9 mouse cellular contexts compared by ENCODE assay signal in the genomic region with DNA sequence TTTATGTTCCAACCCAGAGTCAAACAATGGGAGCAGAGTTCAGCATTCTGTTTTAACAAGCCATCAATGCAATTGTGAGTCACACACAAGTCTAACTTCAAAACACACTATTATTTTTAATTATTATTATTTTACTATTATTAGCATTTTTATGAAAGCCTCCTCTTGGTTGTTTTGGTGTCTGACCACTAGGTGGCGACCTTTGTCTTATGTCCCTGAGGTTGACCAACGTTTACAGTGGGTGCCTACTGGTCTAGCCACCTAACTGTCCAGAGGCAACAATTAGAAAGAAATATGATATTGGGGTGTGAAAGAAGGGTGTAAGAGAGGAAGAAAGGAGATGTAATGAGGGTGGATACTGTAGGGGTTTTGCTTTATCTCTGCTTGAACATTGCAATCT.
DNase-seq lines count a peak whose midpoint lies in the region; ATAC-seq and TF ChIP-seq lines count a peak whose summit lies in the region.
"Had no signal": no experiment of that assay in that cellular context is flagged by ENCODE, and none has a peak within 500 bp of the region (broad histone marks: within the 10 kb centered on the region; RNA-seq: fewer than 3 reads in every experiment).

No protein-coding gene starts in this region.

- peak; percentile 64 for TF ChIP-seq CTCF in gastrocnemius, adult 2 months (IDR thresholded peaks at IDR 0.05)
- TF ChIP-seq CTCF in midbrain, postnatal 0 days (IDR thresholded peaks at IDR 0.05), result peak; percentile 34; the same call in 1 of the 2 replicates

- H3K4me2 ChIP-seq in midbrain, postnatal 0 days (ENCODE audit: low read depth, low read length, poor library complexity, severe bottlenecking), result no peak overlapping the region
- H3K4me2 ChIP-seq in midbrain, embryonic 13.5 days (replicated peaks), result no peak overlapping the region
- no peak overlapping the region for H3K4me2 ChIP-seq in forebrain, embryonic 11.5 days (ENCODE audit: low read depth, low read length, severe bottlenecking)
- H3K4me2 ChIP-seq: heart, embryonic 13.5 days had no signal

- H3K9ac ChIP-seq in midbrain, postnatal 0 days (replicated peaks; ENCODE audit: low read length, poor library complexity, severe bottlenecking), result no peak overlapping the region
- H3K9ac ChIP-seq in midbrain, embryonic 13.5 days (replicated peaks), result no peak overlapping the region
- H3K9ac ChIP-seq in forebrain, embryonic 11.5 days (ENCODE audit: low read length), result no peak overlapping the region
- H3K9ac ChIP-seq: heart, embryonic 13.5 days had no signal

- H3K27ac ChIP-seq in gastrocnemius, adult 2 months, result no peak overlapping the region
- H3K27ac ChIP-seq in midbrain, postnatal 0 days (ENCODE audit: low read depth, low read length), result no peak overlapping the region
- H3K27ac ChIP-seq in midbrain, embryonic 13.5 days, result no peak overlapping the region
- no peak overlapping the region for H3K27ac ChIP-seq in forebrain, embryonic 11.5 days (ENCODE audit: low read depth, low read length)
- H3K27ac ChIP-seq: heart, embryonic 13.5 days had no signal

- DNase-seq in gastrocnemius, adult 2 months, result peak; percentile 16
- no peak for DNase-seq in gastrocnemius, postnatal 25 days
- no peak for DNase-seq in midbrain, postnatal 0 days (ENCODE audit: low spot score)
- peak; percentile 3 for DNase-seq in c-Kit-positive CD71-positive TER-119-positive erythroid progenitor cells, embryonic 14.5 days (ENCODE audit: low spot score)
- DNase-seq in mesoderm, embryonic 11.5 days (ENCODE audit: low read depth, low spot score), result peak; percentile 31
- DNase-seq in spleen, adult 12 weeks (ENCODE audit: low spot score), result no peak
- DNase-seq in forebrain, embryonic 11.5 days (ENCODE audit: low spot score), result no peak

- WGBS in midbrain, postnatal 0 days, result 8% methylated on average over 2 of the region's 2 CpGs
- WGBS in midbrain, embryonic 13.5 days, result 5% methylated on average over 2 of the region's 2 CpGs
- WGBS in forebrain, embryonic 11.5 days, result 7% methylated on average over 2 of the region's 2 CpGs

- ATAC-seq in midbrain, postnatal 0 days (ENCODE audit: low FRiP score), result no peak
- ATAC-seq in midbrain, embryonic 13.5 days, result no peak
- ATAC-seq in forebrain, embryonic 11.5 days (replicated peaks; ENCODE audit: low FRiP score), result no peak

- intact Hi-C loops in gastrocnemius, adult 2 months (cut with DNase I), result no loop called here

- H3K27me3 ChIP-seq in midbrain, postnatal 0 days (ENCODE audit: insufficient read depth, low read length), result no peaks in the 10 kb centered on the region
- H3K27me3 ChIP-seq in midbrain, embryonic 13.5 days, result no peaks in the 10 kb centered on the region
- no peaks in the 10 kb centered on the region for H3K27me3 ChIP-seq in forebrain, embryonic 11.5 days (ENCODE audit: control insufficient read depth, insufficient read depth, low read length)
- H3K27me3 ChIP-seq: heart, embryonic 13.5 days had no signal

- H3K4me3 ChIP-seq in gastrocnemius, adult 2 months, result no peak overlapping the region
- no peak overlapping the region for H3K4me3 ChIP-seq in midbrain, postnatal 0 days (ENCODE audit: low read depth, low read length)
- no peak overlapping the region for H3K4me3 ChIP-seq in midbrain, embryonic 13.5 days (replicated peaks)
- H3K4me3 ChIP-seq in forebrain, embryonic 11.5 days (ENCODE audit: low read depth, low read length), result no peak overlapping the region
- H3K4me3 ChIP-seq: heart, embryonic 13.5 days had no signal

- H3K4me1 ChIP-seq in midbrain, postnatal 0 days (ENCODE audit: insufficient read depth, low read length), result no peaks in the 10 kb centered on the region
- no peaks in the 10 kb centered on the region for H3K4me1 ChIP-seq in midbrain, embryonic 13.5 days (replicated peaks)
- H3K4me1 ChIP-seq in forebrain, embryonic 11.5 days (replicated peaks; ENCODE audit: control insufficient read depth, insufficient read depth, low read length), result no peaks in the 10 kb centered on the region
- H3K4me1 ChIP-seq: heart, embryonic 13.5 days had no signal

- no peaks in the 10 kb centered on the region for H3K9me3 ChIP-seq in midbrain, postnatal 0 days (ENCODE audit: low read length)
- H3K9me3 ChIP-seq in midbrain, embryonic 13.5 days, result no peaks in the 10 kb centered on the region
- H3K9me3 ChIP-seq in forebrain, embryonic 11.5 days (ENCODE audit: control insufficient read depth, low read length), result no peaks in the 10 kb centered on the region
- H3K9me3 ChIP-seq: heart, embryonic 13.5 days had no signal

- H3K36me3 ChIP-seq in midbrain, postnatal 0 days (ENCODE audit: insufficient read depth, low read length), result no peaks in the 10 kb centered on the region
- no peaks in the 10 kb centered on the region for H3K36me3 ChIP-seq in midbrain, embryonic 13.5 days
- no peaks in the 10 kb centered on the region for H3K36me3 ChIP-seq in forebrain, embryonic 11.5 days (ENCODE audit: control insufficient read depth, insufficient read depth, low read length)
- H3K36me3 ChIP-seq: heart, embryonic 13.5 days had no signal

Comparison
In these comparisons a context has a peak if more than half of its experiments do, and no peak if none do; other contexts are left out.
1. DNase-seq: peak in gastrocnemius, adult 2 months (single experiment), c-Kit-positive CD71-positive TER-119-positive erythroid progenitor cells, embryonic 14.5 days (single experiment) and mesoderm, embryonic 11.5 days (single experiment); none in gastrocnemius, postnatal 25 days (single experiment), midbrain, postnatal 0 days (single experiment), spleen, adult 12 weeks (single experiment) and forebrain, embryonic 11.5 days (single experiment).